Mouse (Mus musculus): Measurements from ENCODE around the gene 2310057M21Rik.
"Not testable (repeated sequence)": the region's sequence is repeated elsewhere in the genome, so short reads cannot be mapped to it uniquely, and the experiment has no call there.

2310057M21Rik gene

DNA sequence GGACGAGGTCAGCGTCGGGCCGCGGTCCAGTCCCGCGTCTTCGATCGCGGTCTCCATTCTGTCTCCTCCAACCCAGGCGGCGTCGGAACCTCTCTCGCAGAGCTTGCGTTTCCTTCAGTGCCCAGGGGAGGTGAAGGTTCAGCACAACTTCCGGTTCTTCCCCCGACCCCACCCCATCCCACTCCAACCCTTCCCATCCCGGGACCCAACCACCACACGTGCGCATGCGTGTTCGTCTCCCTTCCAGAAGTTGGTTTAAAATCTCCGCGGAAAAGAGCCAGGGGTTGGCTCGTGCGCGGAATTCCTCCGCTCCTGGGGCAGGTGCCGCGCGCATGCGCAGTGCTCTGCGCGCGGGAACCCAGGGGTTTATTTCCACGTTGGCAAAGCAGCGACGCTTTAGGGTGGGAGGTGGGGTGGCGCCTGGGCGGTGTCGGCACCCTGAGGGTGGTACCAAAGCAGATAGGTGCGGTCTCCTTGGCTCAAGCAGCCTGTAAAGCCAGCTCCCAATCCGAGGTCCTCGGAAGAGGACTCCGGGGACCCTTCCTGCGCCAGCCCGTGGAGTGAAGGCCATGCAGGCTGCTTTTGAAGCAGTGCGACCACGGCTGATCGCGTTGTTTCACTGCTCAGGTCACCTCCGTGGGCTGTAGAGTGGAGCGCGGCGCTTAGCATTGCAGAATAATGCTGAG is at the start of gene 2310057M21Rik:
TSS of gene 2310057M21Rik (minus strand) at position 145 of the 686 bp plus-strand sequence.
- in situ Hi-C loops (cut with MboI; ENCODE audit: low sequenced_read_pairs), result no loop called here

DNA sequence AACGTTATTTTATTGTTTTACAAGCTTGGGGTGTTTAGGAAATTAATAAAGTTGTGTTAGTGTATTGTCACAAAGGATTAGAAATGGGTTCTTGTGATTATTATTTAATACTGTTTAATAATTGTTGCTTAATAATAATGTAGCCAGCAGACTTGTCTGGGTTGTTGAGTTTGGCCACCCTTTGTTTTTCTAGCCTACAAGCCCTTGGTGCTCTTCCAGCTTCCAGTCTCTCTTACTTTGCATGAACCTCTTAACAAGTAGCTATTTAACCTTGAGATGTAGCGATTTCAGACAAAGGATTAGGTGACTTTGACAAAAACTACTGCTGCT is 49.3 kb upstream of the 2310057M21Rik start:
- in situ Hi-C loops (cut with MboI; ENCODE audit: low sequenced_read_pairs), result no loop called here

DNA sequence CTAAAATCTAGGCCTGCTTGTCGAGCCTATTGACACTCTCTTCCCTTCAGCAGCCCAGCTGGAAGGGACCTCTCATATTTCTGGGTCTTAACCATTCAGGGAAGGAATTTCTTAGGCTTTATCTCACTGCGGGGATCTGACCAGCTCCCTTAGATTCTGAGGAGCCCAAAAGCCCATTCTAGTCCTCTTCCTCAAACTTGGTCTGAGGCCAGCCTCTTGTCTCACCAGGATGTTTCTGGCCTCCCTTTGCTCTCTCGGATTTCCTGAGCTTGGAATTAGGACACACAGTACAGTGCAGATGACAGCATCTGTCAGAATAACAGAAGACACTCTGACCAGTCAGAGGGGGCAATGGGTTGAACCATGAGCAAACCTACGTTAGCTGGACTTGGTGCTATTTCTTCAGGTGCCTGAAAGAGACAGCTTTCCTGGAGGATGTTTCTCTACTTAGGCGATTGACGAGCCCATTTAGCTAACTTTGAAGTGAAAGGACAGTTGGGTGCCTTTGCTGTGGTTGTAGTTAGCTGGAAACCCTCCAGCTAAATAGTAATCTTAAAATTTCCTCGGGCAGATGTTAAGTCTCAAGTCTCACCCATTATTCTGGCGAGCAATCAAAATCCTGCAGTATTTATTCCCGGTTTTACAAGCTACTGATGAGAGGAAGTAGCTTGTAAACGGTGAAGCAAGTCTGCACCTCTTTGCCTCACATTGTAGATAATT is 48.8 kb upstream of the 2310057M21Rik start:
- in situ Hi-C loops (cut with MboI; ENCODE audit: low sequenced_read_pairs), result no loop called here

- in situ Hi-C loops (cut with MboI; ENCODE audit: low sequenced_read_pairs), result no loop called here
These were observed 48.0 kb upstream of the 2310057M21Rik start, which contains the start of the genes Ikzf5 and Acadsb for GRCm38 (mm10) chr7:131410416-131411058. Gene Ikzf5, minus strand, starts transcription at chr7:131410521. Gene Acadsb, plus strand, starts transcription at chr7:131410601.

- in situ Hi-C loops (cut with MboI; ENCODE audit: low sequenced_read_pairs), result no loop called here
These were observed 47.4 kb upstream of the 2310057M21Rik start for GRCm38 (mm10) chr7:131409988-131410385.

DNA sequence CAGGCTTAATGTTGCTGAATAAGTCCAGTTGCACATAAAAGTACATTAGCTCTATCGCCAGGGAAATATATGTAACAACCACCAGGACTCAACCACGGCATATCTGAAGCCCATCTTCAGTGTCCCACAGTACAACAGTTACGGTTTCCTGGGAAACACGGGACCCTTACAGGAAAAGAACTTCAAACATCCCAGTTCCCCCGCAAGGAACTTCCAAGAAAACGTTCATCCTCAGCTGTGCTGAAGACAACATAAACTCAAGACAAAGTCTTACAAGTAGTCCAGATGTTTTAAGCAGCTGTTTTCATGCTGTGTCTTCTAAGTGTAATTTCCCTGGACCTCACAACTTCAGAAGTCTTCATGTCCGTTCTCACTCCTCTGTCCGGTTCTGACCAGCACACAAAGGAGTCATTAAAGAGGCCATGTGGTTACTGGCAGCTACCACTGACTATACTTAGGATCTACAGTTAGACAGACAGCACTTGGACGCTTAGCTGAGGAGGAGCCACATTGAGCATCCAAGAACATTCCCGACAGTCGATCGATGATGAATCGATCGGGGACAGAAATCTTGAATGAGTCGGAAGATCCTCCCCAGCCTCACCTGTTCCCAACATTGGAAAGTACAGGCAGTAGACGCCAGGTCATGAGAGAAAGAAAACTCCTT is 46.9 kb upstream of the 2310057M21Rik start:
- in situ Hi-C loops (cut with MboI; ENCODE audit: low sequenced_read_pairs), result no loop called here

GRCm38 (mm10) chr7:131391761-131392160 is 29.2 kb upstream of the 2310057M21Rik start:
- in situ Hi-C loops (cut with MboI; ENCODE audit: low sequenced_read_pairs), result not testable (repeated sequence)

DNA sequence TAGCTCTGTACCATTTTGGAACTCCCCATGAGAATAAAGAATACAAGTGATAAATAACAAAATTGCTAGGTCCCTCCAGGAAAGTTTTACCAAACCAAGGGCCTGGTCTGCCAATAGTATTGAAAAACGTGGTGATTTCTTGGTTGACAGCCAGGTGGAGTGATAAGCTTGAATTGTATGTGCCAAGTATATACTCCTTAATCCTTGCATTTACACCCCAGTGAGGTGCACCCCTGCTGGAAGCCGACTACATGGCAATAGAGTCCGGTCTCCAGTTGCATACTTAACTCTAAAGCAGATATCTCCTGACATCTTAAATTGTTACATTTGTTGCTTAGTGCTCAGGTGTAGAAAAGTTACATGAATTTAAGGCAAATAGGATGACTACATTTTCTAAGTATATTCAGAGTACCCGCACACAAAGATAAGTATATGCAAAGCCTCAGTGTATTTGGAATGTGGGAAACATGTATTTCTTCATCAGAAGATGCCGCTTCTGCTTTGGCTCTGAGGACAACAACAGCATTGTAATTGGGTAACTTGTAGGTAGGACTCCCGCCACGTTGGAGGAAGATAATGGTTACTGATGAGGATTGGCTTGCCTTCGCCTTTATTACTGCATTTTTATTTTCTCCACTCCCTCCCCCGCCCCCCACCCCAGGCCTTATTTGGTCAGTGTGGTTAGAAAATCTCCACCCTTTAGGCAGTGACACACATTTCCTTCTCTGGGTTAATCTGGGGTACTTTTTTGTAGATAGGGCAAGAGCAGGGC is 9.5 kb upstream of the 2310057M21Rik start:
- in situ Hi-C loops (cut with MboI; ENCODE audit: low sequenced_read_pairs), result no loop called here

GRCm38 (mm10) chr7:131371470-131371860 is 8.9 kb upstream of the 2310057M21Rik start:
- in situ Hi-C loops (cut with MboI; ENCODE audit: low sequenced_read_pairs), result no loop called here

- in situ Hi-C loops (cut with MboI; ENCODE audit: low sequenced_read_pairs), result no loop called here
These were observed 8.3 kb upstream of the 2310057M21Rik start, which contains the start of gene Pstk for GRCm38 (mm10) chr7:131370648-131371469. Gene Pstk, plus strand, starts transcription at chr7:131371141.

GRCm38 (mm10) chr7:131364131-131364530 is 1.6 kb upstream of the 2310057M21Rik start:
- in situ Hi-C loops (cut with MboI; ENCODE audit: low sequenced_read_pairs), result no loop called here

GRCm38 (mm10) chr7:131362269-131362614 is 317 bp downstream of the 2310057M21Rik start:
- in situ Hi-C loops (cut with MboI; ENCODE audit: low sequenced_read_pairs), result no loop called here

- in situ Hi-C loops (cut with MboI; ENCODE audit: low sequenced_read_pairs), result no loop called here
These were observed 6.5 kb downstream of the 2310057M21Rik start for GRCm38 (mm10) chr7:131356105-131356504.

DNA sequence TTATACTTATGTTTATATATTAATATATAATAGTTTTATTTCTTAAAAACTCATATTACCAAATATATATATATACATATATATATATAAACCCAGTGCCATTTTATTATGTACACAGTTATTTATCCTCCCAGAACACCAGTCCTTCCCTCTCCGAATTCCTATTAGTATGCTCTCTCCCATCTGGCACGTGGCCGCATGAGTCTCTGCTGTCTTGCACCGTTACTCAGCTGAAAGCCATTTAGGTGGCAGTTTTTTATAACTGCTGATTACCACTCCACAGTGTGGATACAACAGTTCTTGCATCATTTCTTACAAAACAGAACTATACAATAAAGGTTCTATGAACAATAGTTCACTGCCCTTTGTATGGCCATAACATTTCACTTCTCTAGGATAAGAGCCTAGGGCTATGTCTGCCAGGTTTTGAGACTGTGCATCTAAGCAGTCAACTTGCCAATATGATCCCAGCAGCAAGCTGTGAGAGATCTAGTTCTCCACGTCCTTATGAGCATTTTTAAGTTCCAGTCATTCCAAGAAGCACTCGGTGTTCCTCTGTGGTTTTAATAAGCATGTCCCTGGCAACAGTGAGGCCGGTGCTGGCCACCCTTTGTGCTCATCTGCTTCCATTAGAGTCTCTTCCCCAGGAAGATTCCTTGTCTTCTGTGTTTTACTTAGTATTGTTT is 16.6 kb downstream of the 2310057M21Rik start:
- in situ Hi-C loops (cut with MboI; ENCODE audit: low sequenced_read_pairs), result no loop called here

DNA sequence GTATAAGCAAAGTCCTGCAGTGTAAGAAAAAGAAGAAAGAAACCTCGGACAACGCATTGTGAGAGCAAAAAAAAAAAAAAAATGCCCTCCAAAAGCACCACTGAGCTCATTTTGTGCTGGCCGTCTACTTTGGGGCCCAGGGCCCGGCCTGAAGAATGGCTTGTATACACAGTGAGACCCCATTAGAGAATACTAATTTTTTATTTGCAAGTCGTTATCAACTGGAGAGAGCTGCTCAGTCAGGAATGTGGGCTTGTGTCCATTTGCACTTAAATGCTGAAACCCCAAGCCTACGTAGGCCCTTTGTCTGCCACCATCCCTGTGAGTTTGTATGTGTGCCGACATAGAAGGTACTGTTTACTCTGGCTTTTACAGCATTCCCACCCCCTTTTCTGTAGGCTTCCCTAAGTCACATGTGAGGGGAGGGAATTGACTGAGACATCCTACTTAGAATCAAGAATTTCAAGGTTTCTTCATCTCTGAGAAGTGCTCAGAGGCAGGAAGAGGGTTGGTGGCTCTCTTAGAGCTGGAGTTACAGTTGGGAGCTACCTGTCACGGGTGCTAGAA is 25.0 kb downstream of the 2310057M21Rik start:
- in situ Hi-C loops (cut with MboI; ENCODE audit: low sequenced_read_pairs), result no loop called here

DNA sequence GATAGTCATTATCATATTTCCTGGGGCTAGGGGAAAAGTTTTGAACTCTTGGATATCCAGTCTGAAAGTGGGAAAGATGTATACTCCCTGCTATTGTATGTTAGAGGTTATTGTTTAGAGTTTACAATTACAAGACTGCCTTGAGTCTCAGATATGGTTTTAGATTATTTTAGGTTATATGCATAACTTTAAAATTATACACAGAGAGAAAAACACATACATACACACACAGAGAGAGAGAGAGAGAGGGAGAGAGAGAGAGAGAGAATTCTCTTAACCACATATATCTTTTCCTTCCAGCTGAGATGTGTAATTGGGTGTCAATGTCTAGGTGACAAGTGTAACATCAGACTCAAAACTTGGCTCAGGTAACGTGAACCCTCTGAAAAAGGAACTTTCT is 29.0 kb downstream of the 2310057M21Rik start, which contains the start of gene Fam24a:
TSS of gene Fam24a (plus strand) at position 301 of the 400 bp plus-strand sequence.
- in situ Hi-C loops (cut with MboI; ENCODE audit: low sequenced_read_pairs), result no loop called here

GRCm38 (mm10) chr7:131331688-131332087 is 30.9 kb downstream of the 2310057M21Rik start:
- in situ Hi-C loops (cut with MboI; ENCODE audit: low sequenced_read_pairs), result no loop called here

DNA sequence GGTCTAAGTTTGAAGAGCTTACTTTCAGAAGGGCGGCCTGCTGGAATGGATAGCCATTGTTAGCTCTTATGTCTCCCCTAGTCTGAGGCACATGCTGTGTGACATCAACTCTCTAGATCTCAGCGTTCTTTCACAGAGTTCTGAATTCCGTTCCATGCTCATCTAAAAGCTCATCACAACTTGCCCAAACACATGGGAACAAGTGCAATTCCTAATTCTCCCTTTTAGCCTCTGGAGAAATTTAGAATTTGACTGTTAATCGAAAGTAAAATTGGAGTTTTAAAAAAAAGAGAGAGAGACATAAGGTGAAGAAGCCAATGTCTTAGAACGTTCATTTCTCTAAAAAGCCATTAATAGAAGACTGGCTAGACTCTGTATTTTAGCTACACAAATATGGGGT is 33.1 kb downstream of the 2310057M21Rik start, which contains the start of gene Fam24b:
TSS of gene Fam24b (minus strand) at position 101 of the 400 bp plus-strand sequence.
- in situ Hi-C loops (cut with MboI; ENCODE audit: low sequenced_read_pairs), result no loop called here

DNA sequence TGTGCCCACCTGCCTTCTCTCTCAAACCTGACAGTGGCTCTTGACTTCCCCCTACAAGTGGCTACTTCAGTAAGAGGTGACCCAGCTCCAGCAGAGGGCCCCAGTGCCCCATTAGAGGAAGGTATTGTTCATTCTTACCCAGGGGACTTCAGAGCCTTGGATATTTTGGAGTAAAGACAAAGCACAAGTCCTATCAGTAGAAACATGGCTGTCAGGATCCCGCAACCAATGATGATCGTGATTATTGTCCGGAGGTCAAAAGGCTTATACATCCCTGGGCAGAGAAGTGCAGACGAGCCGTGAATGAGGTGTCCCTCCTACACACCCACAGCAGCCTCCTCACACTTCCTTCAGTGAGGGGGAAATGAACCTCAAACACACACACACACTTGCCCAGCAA is 35.5 kb downstream of the 2310057M21Rik start:
- in situ Hi-C loops (cut with MboI; ENCODE audit: low sequenced_read_pairs), result no loop called here

Measured in CH12F3 (cell line).